Mouse (Mus musculus): ENCODE results near the gene Cd96. TPM values are rescaled to one million over a fixed set of nuclear protein-coding genes. Genes with fewer than 3 reads are reported as not detected.

Gene Cd96
- polyA plus RNA-seq, 1 experiment = 0.70 TPM

- 83% methylated on average over 2 of the region's 2 CpGs for WGBS
- Histone ChIP-seq H3K4me3 (replicated peaks; ENCODE audit: control insufficient read depth, low read depth, low read length) (no peak overlapping the region), H3K27ac (ENCODE audit: control insufficient read depth, insufficient read depth, low read depth, low read length, poor library complexity) (no peak overlapping the region), H3K4me1 (ENCODE audit: control insufficient read depth, insufficient read depth, low read length) (no peaks in the 10 kb centered on the region)
- TF ChIP-seq POLR2A (IDR thresholded peaks at IDR 0.05; ENCODE audit: borderline replicate concordance, control insufficient read depth, low read depth, low read length) (no peak), CTCF (IDR thresholded peaks at IDR 0.05; ENCODE audit: control insufficient read depth, insufficient read depth, low read length) (no peak)
These were observed 25.6 kb downstream of the Cd96 start for GRCm38 (mm10) chr16:46094478-46094877.

- TF ChIP-seq POLR2A (IDR thresholded peaks at IDR 0.05; ENCODE audit: borderline replicate concordance, control insufficient read depth, low read depth, low read length) = no peak
- TF ChIP-seq CTCF (IDR thresholded peaks at IDR 0.05; ENCODE audit: control insufficient read depth, insufficient read depth, low read length) = no peak
- H3K4me1 ChIP-seq (ENCODE audit: control insufficient read depth, insufficient read depth, low read length) = no peaks in the 10 kb centered on the region
- WGBS = 91% methylated on average over 2 of the region's 2 CpGs
- no peak overlapping the region for H3K4me3 ChIP-seq (replicated peaks; ENCODE audit: control insufficient read depth, low read depth, low read length)
- H3K27ac ChIP-seq (ENCODE audit: control insufficient read depth, insufficient read depth, low read depth, low read length, poor library complexity) = no peak overlapping the region
These were observed 27.1 kb downstream of the Cd96 start for GRCm38 (mm10) chr16:46092935-46093334.

- Histone ChIP-seq H3K4me1 (ENCODE audit: control insufficient read depth, insufficient read depth, low read length) (no peaks in the 10 kb centered on the region), H3K4me3 (replicated peaks; ENCODE audit: control insufficient read depth, low read depth, low read length) (no peak overlapping the region), H3K27ac (ENCODE audit: control insufficient read depth, insufficient read depth, low read depth, low read length, poor library complexity) (no peak overlapping the region)
- TF ChIP-seq POLR2A (IDR thresholded peaks at IDR 0.05; ENCODE audit: borderline replicate concordance, control insufficient read depth, low read depth, low read length) (no peak), CTCF (IDR thresholded peaks at IDR 0.05; ENCODE audit: control insufficient read depth, insufficient read depth, low read length) (no peak)
- WGBS = 82% methylated on average over 5 of the region's 5 CpGs
These were observed 33.1 kb downstream of the Cd96 start for GRCm38 (mm10) chr16:46086874-46087473.

- H3K4me1 ChIP-seq (ENCODE audit: control insufficient read depth, insufficient read depth, low read length) = no peaks in the 10 kb centered on the region
- H3K27ac ChIP-seq (ENCODE audit: control insufficient read depth, insufficient read depth, low read depth, low read length, poor library complexity) = no peak overlapping the region
- TF ChIP-seq POLR2A (IDR thresholded peaks at IDR 0.05; ENCODE audit: borderline replicate concordance, control insufficient read depth, low read depth, low read length) (no peak), CTCF (IDR thresholded peaks at IDR 0.05; ENCODE audit: control insufficient read depth, insufficient read depth, low read length) (no peak)
- H3K4me3 ChIP-seq (replicated peaks; ENCODE audit: control insufficient read depth, low read depth, low read length) = no peak overlapping the region
- WGBS = 85% methylated on average over 3 of the region's 3 CpGs
These were observed 52.1 kb downstream of the Cd96 start for GRCm38 (mm10) chr16:46068000-46068399.

- TF ChIP-seq POLR2A (IDR thresholded peaks at IDR 0.05; ENCODE audit: borderline replicate concordance, control insufficient read depth, low read depth, low read length) (no peak), CTCF (IDR thresholded peaks at IDR 0.05; ENCODE audit: control insufficient read depth, insufficient read depth, low read length) (no peak)
- H3K27ac ChIP-seq (ENCODE audit: control insufficient read depth, insufficient read depth, low read depth, low read length, poor library complexity) = no peak overlapping the region
- WGBS = 82% methylated on average over 5 of the region's 5 CpGs
- H3K4me1 ChIP-seq (ENCODE audit: control insufficient read depth, insufficient read depth, low read length) = no peaks in the 10 kb centered on the region
- no peak overlapping the region for H3K4me3 ChIP-seq (replicated peaks; ENCODE audit: control insufficient read depth, low read depth, low read length)
These were observed 56.8 kb downstream of the Cd96 start for GRCm38 (mm10) chr16:46063278-46063677.

- Histone ChIP-seq H3K4me3 (replicated peaks; ENCODE audit: control insufficient read depth, low read depth, low read length) (no peak overlapping the region), H3K27ac (ENCODE audit: control insufficient read depth, insufficient read depth, low read depth, low read length, poor library complexity) (no peak overlapping the region), H3K4me1 (ENCODE audit: control insufficient read depth, insufficient read depth, low read length) (no peaks in the 10 kb centered on the region)
- TF ChIP-seq CTCF (IDR thresholded peaks at IDR 0.05; ENCODE audit: control insufficient read depth, insufficient read depth, low read length) = no peak
- TF ChIP-seq POLR2A (IDR thresholded peaks at IDR 0.05; ENCODE audit: borderline replicate concordance, control insufficient read depth, low read depth, low read length) = no peak
- WGBS = 73% methylated on average over 2 of the region's 2 CpGs
These were observed 73.1 kb downstream of the Cd96 start for GRCm38 (mm10) chr16:46046906-46047305.

GRCm38 (mm10) chr16:46036261-46036660 is 83.8 kb downstream of the Cd96 start:
- Histone ChIP-seq H3K4me1 (ENCODE audit: control insufficient read depth, insufficient read depth, low read length) (no peaks in the 10 kb centered on the region), H3K4me3 (replicated peaks; ENCODE audit: control insufficient read depth, low read depth, low read length) (no peak overlapping the region), H3K27ac (ENCODE audit: control insufficient read depth, insufficient read depth, low read depth, low read length, poor library complexity) (no peak overlapping the region)
- WGBS = 69% methylated on average over 2 of the region's 2 CpGs
- no peak for TF ChIP-seq CTCF (IDR thresholded peaks at IDR 0.05; ENCODE audit: control insufficient read depth, insufficient read depth, low read length)
- no peak for TF ChIP-seq POLR2A (IDR thresholded peaks at IDR 0.05; ENCODE audit: borderline replicate concordance, control insufficient read depth, low read depth, low read length)

- TF ChIP-seq CTCF (IDR thresholded peaks at IDR 0.05; ENCODE audit: control insufficient read depth, insufficient read depth, low read length) = no peak
- TF ChIP-seq POLR2A (IDR thresholded peaks at IDR 0.05; ENCODE audit: borderline replicate concordance, control insufficient read depth, low read depth, low read length) = no peak
- H3K27ac ChIP-seq (ENCODE audit: control insufficient read depth, insufficient read depth, low read depth, low read length, poor library complexity) = no peak overlapping the region
- WGBS = 64% methylated on average over 9 of the region's 9 CpGs
- no peaks in the 10 kb centered on the region for H3K4me1 ChIP-seq (ENCODE audit: control insufficient read depth, insufficient read depth, low read length)
- no peak overlapping the region for H3K4me3 ChIP-seq (replicated peaks; ENCODE audit: control insufficient read depth, low read depth, low read length)
These were observed 86.2 kb downstream of the Cd96 start for GRCm38 (mm10) chr16:46033896-46034295.

All from bone marrow, adult 2 months (tissue).